Mouse (Mus musculus): ENCODE measurements around the gene Trit1. TPM values are rescaled to one million over a fixed set of nuclear protein-coding genes. Genes with fewer than 3 reads are reported as not detected.

The Trit1 gene
- polyA plus RNA-seq, 1 experiment from 2014 or later = 21.6 TPM

Other genes starting within 250 kb of the Trit1 start
- gene Ppt1, start 180.4 kb upstream of the Trit1 start, polyA plus RNA-seq (2016; fragmentation: Nextera tagmentation; extraction: Ambion mirVana) = 50.6 and 53.4 TPM in 2 replicates
- 72.6 and 73.9 TPM in 2 replicates for gene Cap1, start 130.5 kb upstream of the Trit1 start, polyA plus RNA-seq (2016; fragmentation: Nextera tagmentation; extraction: Ambion mirVana)
- 10.1 and 12.9 TPM in 2 replicates for gene Mfsd2a, start 55.4 kb upstream of the Trit1 start, polyA plus RNA-seq (2016; fragmentation: Nextera tagmentation; extraction: Ambion mirVana)
- gene Mycl, start 20.9 kb upstream of the Trit1 start, polyA plus RNA-seq (2016; fragmentation: Nextera tagmentation; extraction: Ambion mirVana) = 33.6 and 43.0 TPM in 2 replicates
- 0.29 and 0.39 TPM in 2 replicates for gene Bmp8b, start 88.6 kb downstream of the Trit1 start, polyA plus RNA-seq (2016; fragmentation: Nextera tagmentation; extraction: Ambion mirVana)
- gene Oxct2b, start 99.7 kb downstream of the Trit1 start, polyA plus RNA-seq (2016; fragmentation: Nextera tagmentation; extraction: Ambion mirVana) = 0.09 and 0.12 TPM in 2 replicates
- gene Ppie, start 123.4 kb downstream of the Trit1 start, polyA plus RNA-seq (2016; fragmentation: Nextera tagmentation; extraction: Ambion mirVana) = 131 TPM in 2 replicates
- 0.60 and 0.95 TPM in 2 replicates for gene Hpcal4, start 166.6 kb downstream of the Trit1 start, polyA plus RNA-seq (2016; fragmentation: Nextera tagmentation; extraction: Ambion mirVana)
- gene Nt5c1a, start 184.9 kb downstream of the Trit1 start, polyA plus RNA-seq (2016; fragmentation: Nextera tagmentation; extraction: Ambion mirVana) = not detected in 2 replicates
- gene Heyl, start 217.0 kb downstream of the Trit1 start, polyA plus RNA-seq (2016; fragmentation: Nextera tagmentation; extraction: Ambion mirVana) = 13.4 and 13.5 TPM in 2 replicates
- 54.9 and 59.4 TPM in 2 replicates for gene Pabpc4, start 245.8 kb downstream of the Trit1 start, polyA plus RNA-seq (2016; fragmentation: Nextera tagmentation; extraction: Ambion mirVana)

Measured in embryonic facial prominence, embryonic 10.5 days (tissue).